Mouse (Mus musculus) midbrain, embryonic 16.5 days (tissue): ENCODE measurements around the gene Ankle2. TPM values are rescaled to one million over a fixed set of nuclear protein-coding genes. Genes with fewer than 3 reads are reported as not detected.

Source experiments
- ATAC-seq: fragments of 200-750 bp; cut with Nextera tagmentation; 2 replicates; pipeline ENCODE4 v1.8.0; 2017; ENCODE audit warnings: moderate TSS enrichment
- H3K27ac ChIP-seq: fragments of 300-500 bp; sonication (generic); 2 replicates; pipeline ENCODE4 v1.5.1; 2014; ENCODE audit warnings: mild to moderate bottlenecking, low read length, mixed read lengths
- H3K27me3 ChIP-seq: fragments of 300-500 bp; sonication (generic); 2 replicates; pipeline ENCODE4 v1.6.1; 2014; ENCODE audit warnings: low read depth, low read length, mixed read lengths; ENCODE audit not compliant: control insufficient read depth, insufficient read depth
- H3K36me3 ChIP-seq: fragments of 300-500 bp; sonication (generic); 2 replicates; pipeline ENCODE4 v1.6.1; 2014; ENCODE audit warnings: mild to moderate bottlenecking, low read length, moderate library complexity, mixed read lengths; ENCODE audit not compliant: control insufficient read depth, insufficient read depth
- H3K4me1 ChIP-seq: fragments of 300-500 bp; sonication (generic); 2 replicates; pipeline ENCODE4 v1.6.1; 2014; ENCODE audit warnings: mild to moderate bottlenecking, low read length, mixed read lengths; ENCODE audit not compliant: control insufficient read depth, insufficient read depth
- H3K4me2 ChIP-seq: fragments of 300-500 bp; sonication (generic); 2 replicates; pipeline ENCODE4 v1.6.1; 2014; ENCODE audit warnings: mild to moderate bottlenecking, low read length, mixed read lengths
- H3K4me3 ChIP-seq: fragments of 300-500 bp; sonication (generic); 2 replicates; pipeline ENCODE4 v1.5.1; 2014; ENCODE audit warnings: low read depth, mild to moderate bottlenecking, low read length, moderate library complexity, mixed read lengths
- H3K9ac ChIP-seq: fragments of 300-500 bp; sonication (generic); 2 replicates; pipeline ENCODE4 v1.6.1; 2014; ENCODE audit warnings: low read depth, low read length, mixed read lengths
- H3K9me3 ChIP-seq: fragments of 300-500 bp; sonication (generic); replicated peaks from 2 replicates; pipeline ENCODE4 v1.6.1; 2014; ENCODE audit warnings: mild to moderate bottlenecking, low read length, mixed read lengths; ENCODE audit not compliant: control insufficient read depth, poor library complexity, severe bottlenecking
- WGBS: fragments of 180-500 bp; shearing (Covaris S2); extraction: QIAGEN DNeasy Blood & Tissue Kit; methylation state at CpG from one replicate; pipeline ENCODE4 v1.1.7; 2014; 5-methylcytosine and 5-hydroxymethylcytosine counted together
- polyA plus RNA-seq: library from polyadenylated mRNA; unstranded; fragments of >200 nt; fragmentation: Nextera tagmentation; extraction: Ambion mirVana; gene quantifications from 2 replicates; pipeline ENCODE4 v1.2.1, GENCODE M21; 2015

Gene Ankle2
- polyA plus RNA-seq, 1 experiment from 2014 or later: 18.7 TPM

- H3K4me2 ChIP-seq: no peak overlapping the region
- ATAC-seq: no peak
- H3K36me3 ChIP-seq: peaks cover 5% of the 10 kb centered on the region
- no peaks in the 10 kb centered on the region for H3K4me1 ChIP-seq
- no peaks in the 10 kb centered on the region for H3K9me3 ChIP-seq
- no peak overlapping the region for H3K9ac ChIP-seq
- WGBS: 94% methylated on average over 1 of the region's 1 CpGs
- no peak overlapping the region for H3K4me3 ChIP-seq
- no peak overlapping the region for H3K27ac ChIP-seq
- no peaks in the 10 kb centered on the region for H3K27me3 ChIP-seq
Observed at GRCm38 (mm10) chr5:110291649-110292048, 60.8 kb downstream of the Ankle2 start.

- Histone ChIP-seq H3K27ac (no peak overlapping the region), H3K4me1 (no peaks in the 10 kb centered on the region), H3K9me3 (no peaks in the 10 kb centered on the region), H3K27me3 (no peaks in the 10 kb centered on the region), H3K4me3 (no peak overlapping the region), H3K9ac (no peak overlapping the region), H3K4me2 (no peak overlapping the region), H3K36me3 (0 out of 2 replicates have a peak, but pooled peaks cover 2% of the 10 kb centered on the region)
- ATAC-seq: no peak
- WGBS: 91% methylated on average over 1 of the region's 1 CpGs
Observed at GRCm38 (mm10) chr5:110296637-110297036, 65.8 kb downstream of the Ankle2 start.

GRCm38 (mm10) chr5:110300591-110300990 lies 69.8 kb downstream of the Ankle2 start:
- no peaks in the 10 kb centered on the region for H3K9me3 ChIP-seq
- 94% methylated on average over 2 of the region's 2 CpGs for WGBS
- no peak overlapping the region for H3K27ac ChIP-seq
- H3K9ac ChIP-seq: no peak overlapping the region
- no peak overlapping the region for H3K4me2 ChIP-seq
- no peaks in the 10 kb centered on the region for H3K4me1 ChIP-seq
- H3K4me3 ChIP-seq: no peak overlapping the region
- no peaks in the 10 kb centered on the region for H3K27me3 ChIP-seq
- ATAC-seq: no peak
- 0 out of 2 replicates have a peak, but pooled peaks cover 2% of the 10 kb centered on the region for H3K36me3 ChIP-seq

Other genes with a start within 250 kb of the Ankle2 start
- gene Zfp932, start 234.5 kb upstream of the Ankle2 start, polyA plus RNA-seq: 22.9 and 25.1 TPM in 2 replicates
- 4.7 and 8.9 TPM in 2 replicates for gene Gm17655, start 158.5 kb upstream of the Ankle2 start, polyA plus RNA-seq
- 0.88 and 1.0 TPM in 2 replicates for gene Gm35315, start 136.6 kb upstream of the Ankle2 start, polyA plus RNA-seq
- gene Plcxd1, start 131.0 kb upstream of the Ankle2 start, polyA plus RNA-seq: 8.0 and 9.2 TPM in 2 replicates
- 61.5 and 69.2 TPM in 2 replicates for gene Gtpbp6, start 122.8 kb upstream of the Ankle2 start, polyA plus RNA-seq
- 15.3 and 17.6 TPM in 2 replicates for gene Zfp605, start 120.9 kb upstream of the Ankle2 start, polyA plus RNA-seq
- 81.7 and 86.8 TPM in 2 replicates for gene Chfr, start 95.2 kb upstream of the Ankle2 start, polyA plus RNA-seq
- gene Golga3, start 54.3 kb upstream of the Ankle2 start, polyA plus RNA-seq: 24.7 and 25.7 TPM in 2 replicates
- 105 and 107 TPM in 2 replicates for gene Pgam5, start 38.9 kb downstream of the Ankle2 start, polyA plus RNA-seq
- 11.5 and 12.2 TPM in 2 replicates for gene Pxmp2, start 55.2 kb downstream of the Ankle2 start, polyA plus RNA-seq
- gene Pole, start 55.3 kb downstream of the Ankle2 start, polyA plus RNA-seq: 5.1 and 7.4 TPM in 2 replicates
- gene P2rx2, start 112.2 kb downstream of the Ankle2 start, polyA plus RNA-seq: 12.5 and 14.1 TPM in 2 replicates
- not detected in 2 replicates for gene Lrcol1, start 113.7 kb downstream of the Ankle2 start, polyA plus RNA-seq
- gene Fbrsl1, start 217.5 kb downstream of the Ankle2 start, polyA plus RNA-seq: 12.3 and 16.3 TPM in 2 replicates